Mouse (Mus musculus) cerebral cortex, adult 2 months (tissue): ENCODE data around the gene Mfap2.

Experiments
- WGBS: fragments of 180-500 bp; shearing (Covaris S2); methylation state at CpG from one replicate; pipeline ENCODE4 v1.1.7; 2018; 5-methylcytosine and 5-hydroxymethylcytosine counted together

Gene Mfap2

DNA sequence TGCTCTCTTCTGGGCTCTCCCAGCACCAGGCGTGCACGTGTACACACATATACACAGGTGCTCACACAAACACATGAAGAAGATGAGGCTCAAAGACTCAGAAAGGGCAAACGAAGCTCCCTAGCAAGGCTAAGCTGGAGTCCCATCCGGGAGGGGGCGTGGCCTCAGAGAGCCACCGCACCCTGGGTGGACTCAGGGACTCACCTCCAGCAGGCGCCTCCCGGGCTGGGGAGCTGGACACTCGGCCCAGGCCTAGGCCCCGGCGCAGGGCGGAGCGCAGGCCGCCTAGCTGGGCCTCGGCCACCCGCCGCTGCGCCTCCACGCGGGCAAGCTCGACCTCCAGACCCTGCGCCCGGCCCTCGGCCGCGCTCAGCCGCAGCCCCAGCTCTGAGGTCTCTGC is 14.8 kb downstream of the Mfap2 start:
- 90% methylated on average over 27 of the region's 27 CpGs for WGBS

DNA sequence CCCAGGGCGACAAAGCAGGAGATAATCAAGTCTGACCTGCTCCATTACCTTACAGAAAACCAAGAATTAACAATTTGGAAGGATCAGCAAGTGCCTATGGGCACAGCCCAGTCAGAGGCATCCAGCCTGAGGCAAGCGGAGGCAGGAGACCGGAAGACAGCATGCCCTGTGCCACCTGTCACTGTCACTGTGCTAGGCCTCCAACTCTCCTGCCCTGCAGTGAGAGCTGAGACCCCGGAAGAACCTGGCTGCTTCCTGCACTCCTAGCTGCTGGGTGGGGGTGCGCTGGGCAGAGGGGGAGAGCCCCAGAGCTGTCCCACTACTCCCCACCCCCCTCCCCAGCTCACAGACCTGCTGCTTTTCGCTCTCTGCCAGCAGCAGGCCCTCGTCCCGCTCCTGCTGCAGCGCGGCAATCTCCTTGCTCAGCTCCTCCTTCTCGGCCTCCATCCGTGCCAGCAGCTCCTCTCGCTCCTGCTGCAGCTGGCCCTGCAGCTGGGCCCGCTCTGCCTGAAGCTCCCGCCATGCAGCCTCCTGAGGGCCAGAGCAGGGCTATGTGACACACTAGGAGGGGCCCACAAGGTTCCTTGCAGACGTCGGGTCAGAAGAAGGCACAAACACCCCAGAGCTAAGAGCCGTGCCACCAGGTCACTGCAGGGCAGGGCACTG is 20.5 kb downstream of the Mfap2 start:
- 78% methylated on average over 18 of the region's 18 CpGs for WGBS

DNA sequence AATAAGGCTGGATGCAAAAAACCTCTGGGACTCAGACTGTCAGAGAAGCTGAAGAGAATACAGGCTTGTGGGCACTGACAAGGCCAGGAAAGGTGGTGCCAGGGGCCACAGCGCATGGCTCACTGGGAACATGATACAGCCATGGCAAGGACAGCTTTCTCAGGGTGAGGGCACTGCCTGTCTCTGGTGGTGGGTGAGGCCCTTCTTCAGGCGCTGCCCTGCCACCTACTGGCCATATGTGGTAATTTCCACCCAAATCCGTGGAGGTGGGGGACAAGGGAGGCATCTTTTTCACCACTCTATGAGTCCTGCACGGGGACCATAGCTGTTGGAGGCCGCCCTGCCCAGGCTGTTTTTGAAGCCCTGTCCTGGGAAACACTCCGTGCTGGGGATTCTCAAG is 21.5 kb downstream of the Mfap2 start:
- 20% methylated on average over 6 of the region's 6 CpGs for WGBS

DNA sequence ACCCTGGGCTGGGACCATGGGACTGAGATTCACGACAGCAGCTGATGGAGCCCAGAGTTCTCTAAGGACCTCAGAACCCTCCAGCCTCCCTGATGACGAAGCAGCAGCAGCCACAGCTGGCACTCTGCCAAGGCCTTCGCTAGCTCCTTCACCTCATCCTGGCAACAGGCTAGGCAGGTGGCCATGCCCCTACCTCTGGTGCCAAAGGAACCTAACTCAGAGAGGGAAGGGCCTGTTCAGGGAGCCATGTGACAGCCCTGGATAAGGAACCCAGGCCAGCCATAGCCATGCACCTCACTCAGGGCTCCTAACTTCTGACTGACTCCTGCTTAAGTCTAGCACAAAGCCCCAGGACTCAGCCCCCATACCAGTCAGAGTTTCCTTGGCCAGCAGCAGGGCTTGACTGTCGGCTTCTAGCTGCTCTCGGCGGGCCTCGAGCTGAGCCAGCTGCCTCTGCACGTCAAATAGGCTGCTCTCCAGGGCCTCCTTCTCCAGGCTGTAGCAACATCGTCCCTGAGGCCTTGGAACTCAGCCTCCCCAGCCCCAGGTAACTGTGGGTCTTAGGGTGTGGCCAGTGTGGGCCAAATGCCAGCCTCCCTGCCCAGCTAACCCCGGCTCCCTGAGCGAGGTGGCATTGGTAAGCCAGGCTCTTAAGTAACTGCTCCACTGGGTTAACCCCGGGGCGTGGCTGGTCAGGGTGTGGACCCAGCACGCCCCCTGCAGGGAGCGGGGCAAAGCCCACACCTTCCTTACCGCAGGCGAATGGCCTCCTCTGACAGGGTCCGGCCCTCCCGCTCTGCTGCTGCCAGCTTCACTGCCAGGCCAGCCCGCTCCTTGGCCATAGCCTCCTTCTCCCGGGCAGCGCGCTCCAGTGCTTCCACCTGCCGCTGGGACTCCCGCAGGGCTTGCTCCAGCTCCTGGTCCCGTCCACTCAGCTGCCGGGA is 23.7 kb downstream of the Mfap2 start:
- 74% methylated on average over 27 of the region's 27 CpGs for WGBS

DNA sequence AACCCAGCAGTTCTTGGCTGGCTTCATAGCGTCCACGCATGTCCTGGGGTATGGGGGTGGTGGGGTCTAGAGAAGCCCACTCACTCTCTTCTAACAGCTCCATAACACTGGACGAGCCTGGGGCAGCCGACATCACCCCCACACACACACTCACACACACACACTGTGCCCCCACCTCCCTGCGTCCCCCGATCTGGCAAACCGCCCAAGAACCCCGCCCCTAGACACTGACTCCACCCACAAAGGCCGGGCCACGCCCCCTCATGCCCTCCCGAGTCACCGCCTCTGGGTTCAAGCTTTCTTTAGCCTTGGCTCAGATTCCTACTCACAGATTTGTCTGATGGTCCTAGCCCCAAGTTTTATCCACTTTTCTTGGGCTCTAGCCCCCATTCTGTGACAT is 30.9 kb downstream of the Mfap2 start:
- WGBS: 50% methylated on average over 12 of the region's 12 CpGs

DNA sequence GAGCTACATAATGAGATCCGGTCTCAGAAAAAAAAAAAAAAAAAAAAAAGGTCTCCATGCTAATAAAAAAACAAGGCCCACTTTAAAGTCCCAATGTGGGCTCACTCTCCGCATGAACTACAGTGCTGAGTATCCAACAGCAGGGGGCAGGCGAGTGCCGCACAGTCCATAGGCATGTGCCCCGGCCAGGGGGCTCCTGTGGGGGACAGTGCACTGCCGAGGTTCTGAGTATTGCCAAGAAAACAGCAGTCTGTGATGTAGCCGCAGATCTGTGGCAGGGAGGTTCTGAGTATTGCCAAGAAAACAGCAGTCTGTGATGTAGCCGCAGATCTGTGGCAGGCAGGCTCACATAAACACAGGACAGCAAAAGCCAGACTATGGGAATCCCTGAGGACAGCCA is 34.6 kb downstream of the Mfap2 start:
- WGBS: 9% methylated on average over 8 of the region's 8 CpGs

DNA sequence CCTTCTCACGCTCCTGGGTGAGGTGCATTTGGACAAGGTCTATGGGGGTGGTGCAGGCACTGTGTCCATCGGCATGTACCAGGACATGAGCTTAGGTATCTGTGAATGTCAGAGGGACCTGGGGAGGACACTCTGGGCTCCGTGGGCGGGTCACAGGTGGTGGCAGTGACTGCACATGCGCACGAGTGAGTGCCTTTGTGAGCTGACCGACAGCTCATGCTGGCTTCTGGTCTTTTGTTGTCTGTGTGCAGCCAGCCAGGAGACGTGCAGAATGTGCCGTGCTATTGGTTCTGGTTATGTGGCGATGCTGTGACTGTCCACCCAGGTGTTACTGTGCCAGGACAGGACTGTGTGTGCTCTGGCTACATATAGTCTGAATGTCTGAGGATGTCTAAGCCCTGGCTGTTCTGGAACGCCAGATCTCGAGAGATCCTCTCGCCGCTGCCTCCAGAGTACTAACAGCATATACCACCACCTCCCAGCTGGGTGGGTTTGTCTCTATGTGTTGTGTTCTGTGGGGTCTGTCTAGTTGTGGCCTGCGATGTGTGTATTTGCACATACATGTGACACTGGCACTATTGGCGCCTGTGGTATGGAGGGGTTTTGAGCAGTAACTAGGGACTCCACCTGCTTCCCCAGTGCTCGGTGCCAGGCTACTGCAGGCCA is 38.7 kb downstream of the Mfap2 start:
- WGBS: 43% methylated on average over 17 of the region's 17 CpGs

DNA sequence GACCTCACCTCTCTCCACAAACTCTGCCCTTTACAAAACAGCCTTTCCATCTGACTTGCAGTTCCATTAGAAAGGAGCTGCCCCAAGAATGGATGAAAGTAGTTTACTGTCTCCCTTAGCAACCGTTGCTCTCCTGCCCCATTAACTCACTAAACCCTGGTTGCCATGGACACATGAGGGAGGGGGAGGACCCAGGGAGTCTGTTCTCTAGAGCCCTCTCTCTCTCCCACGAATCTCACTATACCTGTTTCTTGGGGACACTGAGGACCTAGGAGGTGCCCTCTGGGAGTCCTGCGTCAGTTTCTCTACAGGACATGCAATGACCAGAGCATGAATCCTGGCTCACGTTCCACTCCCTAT is 39.2 kb downstream of the Mfap2 start:
- 36% methylated on average over 4 of the region's 4 CpGs for WGBS

DNA sequence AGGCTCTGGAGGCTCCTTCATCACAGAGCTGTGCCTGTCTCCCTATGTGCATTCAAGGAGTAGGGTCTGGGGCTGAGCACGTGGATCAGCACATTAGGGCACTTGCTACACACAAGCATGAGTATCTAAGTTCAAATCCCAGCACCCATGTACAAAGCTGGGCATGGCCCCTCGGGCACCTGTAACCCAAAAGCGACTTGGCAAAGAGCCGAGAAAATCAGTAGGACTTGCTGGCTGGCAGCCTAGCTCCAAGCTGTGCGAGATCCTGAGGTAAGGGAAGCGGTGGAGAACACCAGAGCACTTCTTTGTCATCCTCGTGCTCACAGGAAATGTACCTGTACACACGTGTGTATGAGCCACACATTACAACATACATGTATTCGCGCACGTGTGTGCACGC is 42.2 kb downstream of the Mfap2 start:
- WGBS: 51% methylated on average over 12 of the region's 12 CpGs

DNA sequence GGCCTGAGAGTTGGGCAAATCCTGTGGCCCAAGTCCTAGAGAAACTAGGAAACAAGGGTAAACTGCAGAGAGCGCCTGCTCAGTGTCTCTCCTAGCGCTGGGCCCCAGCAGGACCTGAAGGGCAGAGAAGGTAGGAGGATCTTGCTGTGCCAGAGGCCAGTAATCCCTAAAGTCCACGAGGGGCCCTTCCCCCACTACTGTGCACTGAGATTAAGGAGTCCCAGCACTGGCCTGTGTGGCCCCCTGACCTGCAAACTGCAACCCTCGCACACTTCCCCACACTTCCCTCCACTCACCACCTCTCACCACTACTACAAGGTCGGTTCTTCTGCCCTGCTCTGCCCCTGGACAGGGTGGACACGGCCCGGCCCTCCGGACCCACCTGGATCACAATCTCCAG is 42.9 kb downstream of the Mfap2 start:
- 41% methylated on average over 8 of the region's 8 CpGs for WGBS

DNA sequence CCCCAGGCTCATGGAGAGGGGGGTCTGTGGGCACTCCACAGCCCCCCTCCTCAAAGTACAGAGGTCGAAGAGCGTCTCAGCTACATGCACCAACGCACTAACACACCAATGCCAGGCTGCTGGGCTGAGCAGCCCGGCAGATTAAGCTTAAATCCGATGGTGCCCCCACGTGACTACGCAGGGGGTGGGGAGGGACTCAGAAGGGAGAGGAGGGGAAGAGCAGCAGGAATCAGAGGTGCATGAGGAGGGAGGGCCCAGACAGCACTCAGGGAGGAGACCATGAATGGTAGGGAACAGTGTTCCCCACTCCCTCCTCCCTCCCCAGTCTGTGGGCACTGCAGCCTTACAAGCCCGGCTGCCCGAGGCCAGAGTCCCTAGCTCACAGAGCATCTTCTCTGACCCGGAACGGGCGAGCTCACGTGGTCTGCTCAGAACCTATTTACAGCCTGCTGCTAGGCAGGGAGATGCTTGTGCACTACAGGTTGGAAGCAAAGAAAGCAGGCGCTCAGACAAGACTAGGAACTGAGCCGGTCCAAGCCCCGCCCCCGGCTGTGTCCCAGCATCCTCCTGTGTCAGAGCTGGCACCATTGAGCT is 43.4 kb downstream of the Mfap2 start:
- 27% methylated on average over 17 of the region's 17 CpGs for WGBS

DNA sequence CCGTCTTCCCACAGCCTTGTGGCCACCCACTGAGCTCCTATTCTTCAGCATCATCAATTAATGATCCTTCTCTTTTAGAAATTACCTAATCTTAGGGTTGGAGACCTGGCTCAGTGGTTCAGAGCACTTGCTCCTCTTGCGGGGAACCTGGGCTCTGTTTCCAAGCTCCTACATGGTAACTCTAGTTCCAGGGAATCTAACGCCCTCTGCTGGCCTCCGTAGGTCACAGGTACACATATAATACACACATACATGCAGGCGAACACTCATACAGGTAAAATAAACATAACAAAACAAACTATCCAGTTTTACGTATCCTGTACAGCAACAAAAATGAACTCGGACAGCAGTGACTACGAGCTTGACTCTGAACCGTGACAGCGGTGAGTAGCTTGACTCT is 46.8 kb downstream of the Mfap2 start:
- WGBS: 95% methylated on average over 10 of the region's 10 CpGs

DNA sequence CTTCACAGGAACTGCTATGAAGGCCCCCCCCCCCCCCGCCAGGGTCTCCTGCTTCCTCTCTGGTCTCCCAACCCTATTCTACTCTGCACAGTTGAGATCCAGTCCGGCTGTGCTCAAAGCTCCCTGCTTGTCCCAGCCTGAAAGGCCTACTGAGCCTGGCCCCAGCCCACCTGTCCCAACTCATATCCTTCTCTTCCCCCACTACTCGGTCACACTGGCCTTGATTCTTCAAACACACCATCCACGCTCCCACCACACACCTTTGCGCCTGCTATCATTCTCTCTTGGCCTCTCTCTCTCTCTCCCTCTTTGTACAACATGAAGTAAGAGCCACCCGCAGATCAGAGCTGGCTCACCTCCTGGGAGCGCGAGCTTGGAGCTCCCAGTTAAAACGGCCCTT is 48.6 kb downstream of the Mfap2 start:
- 66% methylated on average over 9 of the region's 9 CpGs for WGBS

DNA sequence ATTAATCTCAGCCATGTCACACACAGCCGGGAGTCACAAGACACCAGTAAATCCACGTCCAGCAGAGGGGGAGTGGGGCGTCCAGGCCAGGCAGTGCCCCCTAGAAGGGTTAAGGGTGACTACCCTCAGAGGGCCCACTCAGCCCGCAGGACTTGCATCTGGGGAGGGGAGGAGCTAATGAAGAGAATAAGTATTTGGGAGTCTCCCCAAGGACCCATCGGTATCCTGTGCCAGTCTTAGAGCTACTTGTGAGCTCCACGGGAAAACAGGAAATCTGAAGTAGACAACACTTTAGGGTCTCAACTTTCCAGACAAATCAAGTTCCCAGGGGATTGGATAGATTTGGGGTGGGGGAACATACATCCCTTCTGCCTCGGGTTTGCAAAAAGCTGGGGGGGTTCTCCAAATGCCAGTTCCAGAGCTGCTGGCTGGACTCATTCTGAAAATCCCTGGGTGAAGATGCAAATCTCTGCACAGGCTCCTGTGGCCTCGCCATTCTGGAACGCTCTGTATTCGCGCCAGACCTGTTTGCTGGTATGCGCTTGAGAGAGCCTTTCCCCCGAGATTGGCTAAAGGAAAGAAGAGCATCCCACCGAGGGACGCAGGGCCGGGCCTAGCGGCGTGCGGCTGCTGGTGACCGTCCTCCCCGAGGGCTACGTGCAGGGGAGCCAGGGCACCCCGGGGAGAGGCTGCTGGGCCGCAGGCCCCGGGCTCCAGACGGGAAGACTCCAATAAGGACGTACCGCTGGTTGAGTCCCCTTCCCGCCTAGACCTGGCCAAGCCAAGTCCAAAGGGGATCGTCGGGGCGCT is 49.6 kb downstream of the Mfap2 start:
- WGBS: 4% methylated on average over 32 of the region's 32 CpGs

DNA sequence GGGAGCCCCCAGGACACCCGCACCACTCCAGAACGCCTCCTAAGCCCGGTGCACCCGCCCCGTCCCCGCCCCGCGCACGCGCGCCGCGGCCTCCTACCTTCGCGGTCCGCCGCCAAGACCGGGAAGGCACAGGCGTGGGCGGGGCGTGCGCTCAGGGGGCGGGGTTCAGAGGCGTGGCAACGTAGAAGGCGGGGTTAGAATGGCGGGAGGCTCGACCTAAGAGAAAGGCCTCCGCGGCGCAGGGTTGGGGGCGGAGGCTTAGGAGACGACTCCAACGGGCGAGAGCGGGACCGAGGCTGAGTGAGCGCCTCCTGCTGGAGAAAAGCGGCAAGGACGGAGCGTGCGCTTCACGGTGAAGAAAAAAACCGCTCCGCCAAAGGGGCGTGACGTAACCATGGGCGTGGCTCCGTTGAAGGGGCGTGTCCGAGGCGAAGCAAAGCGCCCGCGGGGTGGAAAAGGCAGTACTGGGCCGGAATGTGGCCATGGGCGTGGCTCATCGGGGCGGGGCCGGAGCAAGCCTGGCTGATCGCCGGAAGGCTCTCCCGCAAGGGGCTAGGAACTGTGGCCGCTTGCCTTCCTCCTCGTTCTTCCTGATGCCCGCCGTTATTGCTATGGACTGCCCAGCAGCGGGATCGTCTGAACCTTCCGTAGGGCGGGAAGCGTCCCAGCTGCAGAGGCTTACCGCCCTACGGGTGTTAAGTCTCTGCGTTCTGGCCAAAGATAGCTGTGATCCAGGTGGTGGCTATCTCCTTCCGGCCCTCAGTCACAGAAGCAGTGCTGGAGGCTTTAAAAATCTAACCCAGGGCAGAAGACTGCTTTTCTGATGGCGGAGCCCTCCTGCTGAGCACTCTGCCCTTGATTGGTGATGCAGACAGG is 50.4 kb downstream of the Mfap2 start, which contains the start of gene Crocc:
TSS of gene Crocc (minus strand) at position 125 of the 876 bp plus-strand sequence.
- WGBS: under 1% methylated on average over 77 of the region's 77 CpGs

DNA sequence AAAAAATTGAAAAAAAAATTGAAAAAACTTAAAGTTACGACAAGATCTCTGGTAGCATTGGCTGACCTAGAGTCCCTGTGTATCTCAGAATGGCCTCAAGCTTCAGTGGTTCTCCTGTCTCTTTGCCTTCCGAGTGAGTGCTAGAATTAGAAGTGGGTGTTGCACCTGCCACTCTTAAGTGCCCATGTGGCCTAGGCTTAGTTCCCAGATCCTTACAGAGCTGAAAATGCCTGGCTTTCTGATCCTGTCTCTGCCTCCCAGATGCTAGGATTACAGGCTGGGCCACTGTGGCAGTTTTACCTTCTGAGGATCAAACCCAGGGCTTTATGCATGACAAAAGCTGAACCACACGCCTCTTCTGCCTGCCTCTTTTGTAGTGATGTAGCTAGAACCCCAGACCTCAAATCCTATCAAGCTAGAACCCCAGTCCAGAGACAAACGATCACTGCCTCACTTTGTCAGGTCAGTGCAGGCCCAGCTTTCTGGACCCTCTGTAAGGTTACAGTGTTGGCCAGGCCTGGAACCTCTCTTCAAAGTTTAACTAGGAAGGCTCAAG is 54.0 kb downstream of the Mfap2 start:
- 79% methylated on average over 4 of the region's 4 CpGs for WGBS

DNA sequence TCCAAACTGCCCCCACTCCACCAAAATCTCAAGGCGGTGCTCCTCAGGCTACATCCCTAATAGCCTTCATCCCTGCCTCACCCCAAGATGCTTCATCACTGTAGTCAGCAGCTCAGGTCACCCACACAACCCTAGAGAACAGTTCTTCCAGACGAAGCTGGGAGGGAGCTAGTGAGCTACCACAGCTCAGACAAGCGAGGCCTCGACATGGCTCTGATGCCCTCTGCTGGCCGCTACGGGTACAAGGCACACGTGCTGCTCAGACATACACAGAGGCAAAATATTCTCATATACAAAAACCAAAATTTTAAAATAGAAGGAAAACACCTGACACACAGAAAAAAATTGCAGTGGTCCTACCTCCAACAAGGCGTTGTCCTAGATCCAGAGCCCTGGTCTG is 54.9 kb downstream of the Mfap2 start:
- 6% methylated on average over 8 of the region's 8 CpGs for WGBS
